Mouse (Mus musculus): ENCODE measurements around the gene Clhc1. TPM values are rescaled to one million over a fixed set of nuclear protein-coding genes. Genes with fewer than 3 reads are reported as not detected.
A peak's percentile ranks its signal among the peaks of the same experiment; 100 is the strongest.
"Not testable (repeated sequence)": the region's sequence is repeated elsewhere in the genome, so short reads cannot be mapped to it uniquely, and the experiment has no call there.

Clhc1 gene
- polyA plus RNA-seq, 1 experiment from 2014 or later, result 0.19 TPM

- H3K27me3 ChIP-seq, result no peaks in the 10 kb centered on the region
- H3K4me2 ChIP-seq (replicated peaks), result no peak overlapping the region
- H3K4me3 ChIP-seq (replicated peaks), result no peak overlapping the region
- H3K9ac ChIP-seq (replicated peaks), result no peak overlapping the region
- peaks cover 17% of the 10 kb centered on the region for H3K4me1 ChIP-seq (replicated peaks)
- no peak for ATAC-seq
- H3K27ac ChIP-seq, result no peak overlapping the region
- H3K9me3 ChIP-seq, result no peaks in the 10 kb centered on the region
- 88% methylated on average over 3 of the region's 3 CpGs for WGBS
- peaks cover 52% of the 10 kb centered on the region for H3K36me3 ChIP-seq
Observed at GRCm38 (mm10) chr11:29544225-29544945, 3.4 kb upstream of the Clhc1 start.

- H3K4me2 ChIP-seq (replicated peaks); H3K27ac ChIP-seq; H3K9ac ChIP-seq (replicated peaks); H3K27me3 ChIP-seq; H3K9me3 ChIP-seq; H3K4me3 ChIP-seq (replicated peaks); ATAC-seq: not testable (repeated sequence)
- 89% methylated on average over 4 of the region's 4 CpGs for WGBS
- Histone ChIP-seq H3K36me3 (peaks cover 49% of the 10 kb centered on the region), H3K4me1 (replicated peaks) (peaks cover 17% of the 10 kb centered on the region)
Observed at GRCm38 (mm10) chr11:29545150-29545752, 2.5 kb upstream of the Clhc1 start.

GRCm38 (mm10) chr11:29546297-29546696 is 1.5 kb upstream of the Clhc1 start:
- H3K27ac ChIP-seq, H3K9me3 ChIP-seq, ATAC-seq, H3K27me3 ChIP-seq: not testable (repeated sequence)
- Histone ChIP-seq H3K9ac (replicated peaks) (peak overlapping the region; percentile 83; the same call in 1 of the 2 replicates), H3K4me2 (replicated peaks) (peak overlapping the region; percentile 73), H3K36me3 (peaks cover 41% of the 10 kb centered on the region), H3K4me3 (replicated peaks) (peak overlapping the region; percentile 73), H3K4me1 (replicated peaks) (peaks cover 17% of the 10 kb centered on the region)
- WGBS, result 98% methylated on average over 2 of the region's 2 CpGs

DNA sequence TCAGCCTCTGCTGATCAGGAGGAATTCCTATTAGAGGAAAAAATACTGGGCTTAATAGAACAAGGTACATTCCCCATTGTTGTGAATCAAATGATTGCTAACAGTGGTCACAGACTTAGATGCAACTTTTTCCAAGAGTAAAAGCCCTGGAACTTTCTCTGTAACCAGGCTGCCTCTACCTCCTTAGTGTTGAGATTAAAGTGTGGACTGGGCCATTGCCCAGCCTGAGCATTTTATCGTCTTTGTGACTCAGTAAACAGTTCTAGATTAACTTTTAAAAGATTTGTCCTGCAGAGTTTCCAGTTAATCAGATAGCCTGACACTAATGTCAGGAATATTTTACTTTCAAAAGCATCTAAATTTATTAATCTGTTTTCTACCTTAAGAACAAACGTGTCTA is 988 bp upstream of the Clhc1 start:
- peaks cover 17% of the 10 kb centered on the region for H3K4me1 ChIP-seq (replicated peaks)
- H3K27ac ChIP-seq, result no peak overlapping the region
- peak overlapping the region; percentile 73 for H3K4me2 ChIP-seq (replicated peaks)
- H3K36me3 ChIP-seq, result peaks cover 37% of the 10 kb centered on the region
- H3K27me3 ChIP-seq, result no peaks in the 10 kb centered on the region
- WGBS, result 21% methylated on average over 2 of the region's 2 CpGs
- peak overlapping the region; percentile 83 for H3K9ac ChIP-seq (replicated peaks)
- ATAC-seq, result no peak
- H3K4me3 ChIP-seq (replicated peaks), result peak overlapping the region; percentile 73
- no peaks in the 10 kb centered on the region for H3K9me3 ChIP-seq

GRCm38 (mm10) chr11:29547249-29547751 is 450 bp upstream of the Clhc1 start:
- Histone ChIP-seq H3K4me3 (replicated peaks) (peak overlapping the region; percentile 73), H3K27ac (peak overlapping the region; percentile 77), H3K9ac (replicated peaks) (peak overlapping the region; percentile 83), H3K4me1 (replicated peaks) (peaks cover 17% of the 10 kb centered on the region), H3K9me3 (no peaks in the 10 kb centered on the region), H3K4me2 (replicated peaks) (peak overlapping the region; percentile 73), H3K27me3 (no peaks in the 10 kb centered on the region), H3K36me3 (peaks cover 35% of the 10 kb centered on the region)
- peak; percentile 35 for ATAC-seq
- 1% methylated on average over 27 of the region's 27 CpGs for WGBS

- Histone ChIP-seq H3K36me3 (peaks cover 28% of the 10 kb centered on the region), H3K4me3 (replicated peaks) (peak overlapping the region; percentile 73), H3K9me3 (no peaks in the 10 kb centered on the region), H3K4me1 (replicated peaks) (peaks cover 17% of the 10 kb centered on the region), H3K27me3 (no peaks in the 10 kb centered on the region), H3K9ac (replicated peaks) (peak overlapping the region; percentile 83), H3K27ac (peak overlapping the region; percentile 77; the same call in 1 of the 2 replicates), H3K4me2 (replicated peaks) (peak overlapping the region; percentile 73)
- WGBS, result 27% methylated on average over 23 of the region's 23 CpGs
- no peak for ATAC-seq
Observed at GRCm38 (mm10) chr11:29548504-29549424, 1.0 kb downstream of the Clhc1 start.

DNA sequence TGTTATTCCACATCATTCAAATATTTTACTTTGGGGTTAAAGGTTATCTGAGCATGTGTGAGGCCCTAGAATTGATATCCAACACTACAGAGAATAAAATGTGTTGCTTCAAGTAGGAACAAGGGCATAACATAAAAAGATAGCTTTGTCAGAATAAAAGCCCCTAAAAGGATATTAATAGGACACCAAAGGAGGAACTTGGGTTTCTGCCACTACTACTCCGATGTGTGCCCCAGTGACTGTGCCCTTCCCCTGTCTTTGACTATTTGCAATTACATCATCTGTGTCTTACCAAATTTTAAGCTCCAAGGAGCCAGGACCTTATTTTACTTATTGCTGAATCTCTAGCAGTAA is 1.7 kb downstream of the Clhc1 start:
- WGBS, result 100% methylated on average over 1 of the region's 1 CpGs
- Histone ChIP-seq H3K4me2 (replicated peaks) (no peak overlapping the region), H3K27me3 (no peaks in the 10 kb centered on the region), H3K4me1 (replicated peaks) (peaks cover 17% of the 10 kb centered on the region), H3K9me3 (no peaks in the 10 kb centered on the region), H3K36me3 (peaks cover 22% of the 10 kb centered on the region), H3K4me3 (replicated peaks) (no peak overlapping the region), H3K27ac (no peak overlapping the region), H3K9ac (replicated peaks) (no peak overlapping the region)
- ATAC-seq, result no peak

- WGBS, result 90% methylated on average over 9 of the region's 9 CpGs
- Histone ChIP-seq H3K27ac (no peak overlapping the region), H3K9me3 (no peaks in the 10 kb centered on the region), H3K4me1 (replicated peaks) (no peaks in the 10 kb centered on the region), H3K4me3 (replicated peaks) (no peak overlapping the region), H3K9ac (replicated peaks) (no peak overlapping the region), H3K4me2 (replicated peaks) (no peak overlapping the region), H3K36me3 (no peaks in the 10 kb centered on the region), H3K27me3 (no peaks in the 10 kb centered on the region)
- no peak for ATAC-seq
Observed at GRCm38 (mm10) chr11:29560452-29560851, 12.7 kb downstream of the Clhc1 start.

DNA sequence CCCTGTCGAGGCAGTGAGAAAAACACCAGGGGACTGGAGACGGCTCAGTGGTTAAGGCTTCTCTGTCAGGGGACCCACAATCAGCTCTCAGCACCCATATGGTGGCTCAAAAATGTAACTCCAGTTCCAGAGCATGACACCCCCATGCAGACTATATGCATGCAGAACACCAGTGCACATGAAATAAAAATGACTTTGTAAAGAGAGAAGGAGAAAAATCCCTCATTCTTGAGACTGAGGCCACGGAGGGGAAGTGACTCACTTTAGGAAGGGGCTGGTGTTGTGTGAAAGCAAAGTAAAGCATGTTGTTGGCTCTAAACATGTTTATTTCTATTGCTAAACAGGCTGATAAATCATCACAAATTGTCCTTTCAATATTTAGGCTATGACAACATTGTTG is 13.2 kb downstream of the Clhc1 start:
- Histone ChIP-seq H3K4me2 (replicated peaks) (no peak overlapping the region), H3K36me3 (no peaks in the 10 kb centered on the region), H3K27ac (no peak overlapping the region), H3K27me3 (no peaks in the 10 kb centered on the region), H3K9me3 (no peaks in the 10 kb centered on the region), H3K4me1 (replicated peaks) (no peaks in the 10 kb centered on the region), H3K9ac (replicated peaks) (no peak overlapping the region), H3K4me3 (replicated peaks) (no peak overlapping the region)
- 89% methylated on average over 3 of the region's 3 CpGs for WGBS
- ATAC-seq, result no peak

DNA sequence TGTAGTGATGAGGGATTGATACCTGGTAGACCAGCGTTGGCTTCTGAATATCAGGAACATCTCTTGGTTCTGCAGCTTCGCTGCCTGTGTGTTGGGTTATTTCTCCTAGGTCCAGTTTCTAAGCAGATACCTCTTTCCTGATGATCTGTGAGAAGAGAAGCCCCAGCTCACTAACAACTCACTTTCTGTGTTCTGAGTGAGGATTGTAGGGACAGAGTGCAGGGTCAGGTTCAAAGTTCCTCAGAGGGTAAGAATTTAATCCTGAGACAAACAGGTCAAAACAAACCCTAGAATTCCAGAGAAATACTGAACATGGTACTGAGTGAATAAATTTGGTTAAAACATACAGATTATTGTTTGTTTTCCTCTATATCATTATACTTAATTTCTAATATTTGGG is 15.7 kb downstream of the Clhc1 start:
- H3K27ac ChIP-seq, result no peak overlapping the region
- no peaks in the 10 kb centered on the region for H3K4me1 ChIP-seq (replicated peaks)
- no peak for ATAC-seq
- H3K4me3 ChIP-seq (replicated peaks), result no peak overlapping the region
- H3K4me2 ChIP-seq (replicated peaks), result no peak overlapping the region
- H3K36me3 ChIP-seq, result no peaks in the 10 kb centered on the region
- WGBS, result 93% methylated on average over 2 of the region's 2 CpGs
- H3K27me3 ChIP-seq, result no peaks in the 10 kb centered on the region
- H3K9ac ChIP-seq (replicated peaks), result no peak overlapping the region
- no peaks in the 10 kb centered on the region for H3K9me3 ChIP-seq

GRCm38 (mm10) chr11:29571536-29571935 is 23.8 kb downstream of the Clhc1 start:
- no peak overlapping the region for H3K4me3 ChIP-seq (replicated peaks)
- no peaks in the 10 kb centered on the region for H3K4me1 ChIP-seq (replicated peaks)
- H3K4me2 ChIP-seq (replicated peaks), result no peak overlapping the region
- ATAC-seq, result no peak
- H3K9me3 ChIP-seq, result no peaks in the 10 kb centered on the region
- no peaks in the 10 kb centered on the region for H3K27me3 ChIP-seq
- no peak overlapping the region for H3K9ac ChIP-seq (replicated peaks)
- 85% methylated on average over 3 of the region's 3 CpGs for WGBS
- no peaks in the 10 kb centered on the region for H3K36me3 ChIP-seq
- no peak overlapping the region for H3K27ac ChIP-seq

DNA sequence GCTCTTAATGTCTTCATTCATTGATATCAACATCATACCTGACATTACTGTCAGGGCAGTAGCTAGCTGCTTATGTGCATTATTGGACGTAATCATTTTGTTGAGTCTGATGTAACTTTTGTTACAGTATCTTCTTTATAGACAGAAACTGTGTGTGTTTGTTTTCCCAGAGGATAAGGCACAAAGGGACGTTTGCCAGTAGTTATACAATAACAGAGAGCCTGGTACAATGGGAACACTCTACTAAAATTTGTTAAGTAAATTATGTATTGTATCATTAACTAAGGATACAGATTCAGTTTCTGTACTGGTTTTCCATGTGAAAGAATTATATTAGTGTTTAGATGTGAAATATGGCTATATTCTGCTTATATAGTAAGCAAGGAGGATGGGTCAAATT is 24.9 kb downstream of the Clhc1 start:
- Histone ChIP-seq H3K4me2 (replicated peaks) (no peak overlapping the region), H3K9me3 (no peaks in the 10 kb centered on the region), H3K9ac (replicated peaks) (no peak overlapping the region), H3K36me3 (no peaks in the 10 kb centered on the region), H3K4me1 (replicated peaks) (no peaks in the 10 kb centered on the region), H3K27me3 (no peaks in the 10 kb centered on the region), H3K27ac (no peak overlapping the region), H3K4me3 (replicated peaks) (no peak overlapping the region)
- ATAC-seq, result no peak
- 74% methylated on average over 2 of the region's 2 CpGs for WGBS
